Mouse (Mus musculus): ENCODE results near the gene Zkscan1. TPM values are rescaled to one million over a fixed set of nuclear protein-coding genes. Genes with fewer than 3 reads are reported as not detected.
"Not testable (repeated sequence)": the region's sequence is repeated elsewhere in the genome, so short reads cannot be mapped to it uniquely, and the experiment has no call there.

Gene Zkscan1
- 10 to 100 TPM; 44.6 to 45.1 TPM for total RNA-seq (2021)

- intact Hi-C loops (cut with DNase I), result no loop called here
- peak; percentile 81 for DNase-seq
Observed at GRCm38 (mm10) chr5:138084996-138085395, at the start of gene Zkscan1. Zkscan1 (plus strand) TSS chr5:138085084.

GRCm38 (mm10) chr5:138052894-138053293 lies 32.0 kb upstream of the Zkscan1 start, which contains the start of gene Smok3c:
Smok3c (plus strand) TSS chr5:138053194.
- DNase-seq; intact Hi-C loops (cut with DNase I): not testable (repeated sequence)

- intact Hi-C loops (cut with DNase I), result no loop called here
- no peak for DNase-seq
Observed at GRCm38 (mm10) chr5:138073803-138074202, 11.1 kb upstream of the Zkscan1 start.

DNA sequence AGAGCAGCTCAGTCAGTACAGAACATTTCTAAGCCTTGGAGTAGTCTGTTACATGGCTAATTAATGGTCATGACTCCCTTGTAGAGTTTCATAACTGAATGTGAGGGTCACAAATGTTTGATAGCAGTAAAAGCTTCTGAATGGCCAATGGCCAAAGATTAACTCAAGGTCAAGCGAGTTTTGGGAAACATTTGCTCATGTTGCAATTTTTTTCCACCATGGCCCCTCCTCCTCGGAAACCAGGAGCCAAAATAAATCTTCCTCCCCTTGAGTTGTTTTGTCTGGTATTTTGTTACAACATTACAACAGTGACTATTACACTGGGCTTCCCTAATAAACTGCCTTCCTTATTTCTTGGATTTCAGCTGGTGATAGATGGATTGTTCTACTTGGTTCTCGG lies 9.2 kb upstream of the Zkscan1 start:
- intact Hi-C loops (cut with DNase I), result no loop called here
- no peak for DNase-seq

- intact Hi-C loops (cut with DNase I), result no loop called here
- DNase-seq, result no peak
Observed at GRCm38 (mm10) chr5:138076148-138076547, 8.7 kb upstream of the Zkscan1 start.

DNA sequence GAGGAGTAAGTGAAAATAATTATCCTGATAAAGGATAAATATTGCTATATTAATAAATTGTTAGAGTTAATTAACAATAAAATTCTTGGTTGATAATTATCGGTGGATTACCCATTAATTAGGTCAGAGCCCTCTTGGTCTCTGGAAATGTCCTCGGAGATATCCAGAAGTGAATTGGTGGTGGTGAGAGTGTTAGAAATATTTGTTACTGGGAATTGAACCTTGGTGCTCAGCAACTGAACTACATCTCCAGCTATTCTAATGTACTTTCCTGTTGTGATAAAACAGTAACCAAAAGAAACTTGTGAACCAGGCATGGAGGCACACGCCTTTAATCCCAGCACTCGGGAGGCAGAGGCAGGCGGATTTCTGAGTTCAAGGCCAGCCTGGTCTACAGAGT lies 4.4 kb upstream of the Zkscan1 start:
- no peak for DNase-seq
- intact Hi-C loops (cut with DNase I), result no loop called here

DNA sequence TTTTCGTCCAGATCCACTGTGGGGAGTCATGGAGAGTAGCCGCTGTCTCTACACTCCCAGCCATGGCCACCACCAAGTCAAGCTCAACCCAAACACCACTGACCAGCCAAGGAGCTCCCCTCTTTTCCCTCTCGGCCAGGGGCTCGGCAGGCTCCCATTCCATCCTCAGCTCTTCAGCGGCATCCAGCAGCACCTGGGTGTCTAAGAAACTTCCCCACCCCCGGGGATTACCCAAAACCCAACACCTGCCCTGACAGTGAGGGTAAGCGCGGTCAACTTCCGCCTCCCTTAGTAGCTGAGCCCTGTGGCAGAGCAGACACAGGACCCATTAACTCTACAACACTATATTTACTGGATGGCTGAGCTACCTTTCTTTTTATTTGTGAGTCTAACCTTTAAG lies 3.4 kb upstream of the Zkscan1 start:
- intact Hi-C loops (cut with DNase I), result no loop called here
- no peak for DNase-seq

DNA sequence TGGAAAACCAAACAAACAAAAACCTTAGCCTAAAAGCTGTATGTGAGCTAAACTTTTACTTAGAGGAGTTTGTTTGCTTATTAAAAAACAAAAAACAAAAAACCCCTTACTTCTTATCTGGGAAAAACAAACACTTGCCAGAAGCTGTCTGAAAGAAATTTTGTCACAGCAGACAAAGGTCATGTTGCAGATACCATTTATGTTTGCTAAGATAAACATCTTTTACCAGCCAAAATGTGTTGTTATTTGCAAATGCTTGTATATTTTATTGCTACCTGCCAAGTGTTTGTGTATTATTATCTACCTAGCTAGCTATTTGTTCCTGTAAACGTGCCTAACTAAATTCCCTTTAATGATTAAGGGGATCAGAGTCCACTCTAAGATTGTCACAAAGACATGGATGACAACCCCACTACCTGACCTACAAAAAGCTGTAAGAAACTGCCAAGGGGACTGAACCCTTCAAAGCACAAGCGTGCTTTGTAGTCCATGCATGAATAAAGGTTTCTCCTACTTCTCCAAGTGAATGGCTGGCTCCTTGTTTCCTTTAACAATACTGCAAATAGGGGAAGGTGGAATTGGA lies 1.5 kb upstream of the Zkscan1 start:
- DNase-seq, result no peak
- intact Hi-C loops (cut with DNase I), result no loop called here

DNA sequence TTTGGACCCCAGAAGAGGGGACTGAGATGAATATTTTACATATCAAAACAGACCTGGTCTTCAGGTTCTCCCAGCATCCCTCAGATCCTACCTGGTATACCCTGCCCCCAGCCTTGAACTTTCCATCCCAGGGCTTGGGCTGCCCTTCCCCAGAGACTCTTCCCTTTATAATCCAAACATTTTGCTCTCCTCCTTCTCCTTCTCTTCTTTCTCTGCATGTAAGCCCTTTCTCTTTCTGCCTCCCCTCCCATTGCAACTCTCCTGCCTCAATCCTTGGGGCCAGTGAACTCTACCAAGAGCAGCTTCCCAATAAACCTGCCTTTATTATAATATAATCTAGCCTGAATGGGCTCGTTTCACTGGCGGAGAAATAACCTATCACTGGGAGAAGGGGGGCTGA lies 948 bp upstream of the Zkscan1 start:
- intact Hi-C loops (cut with DNase I), result no loop called here
- DNase-seq, result no peak

DNA sequence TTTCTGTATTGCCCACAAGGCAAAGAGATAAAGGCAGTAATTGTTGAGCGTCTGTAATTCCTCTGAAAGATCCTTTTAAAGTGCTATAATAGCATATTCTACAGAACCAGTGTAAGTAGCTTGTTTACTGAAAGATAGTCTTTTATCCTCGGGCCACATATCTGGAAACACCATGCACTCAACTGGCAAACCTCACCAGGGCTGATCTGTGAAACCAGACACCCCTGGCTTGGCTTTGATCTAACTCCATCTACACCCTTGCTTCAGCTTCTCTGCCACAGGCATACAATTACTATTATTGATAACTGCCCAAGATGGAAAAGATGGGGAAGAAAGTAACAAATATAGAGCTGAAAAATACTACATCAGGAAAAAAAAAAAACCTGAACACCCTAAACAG lies 377 bp upstream of the Zkscan1 start:
- DNase-seq, result no peak
- intact Hi-C loops (cut with DNase I), result no loop called here

DNA sequence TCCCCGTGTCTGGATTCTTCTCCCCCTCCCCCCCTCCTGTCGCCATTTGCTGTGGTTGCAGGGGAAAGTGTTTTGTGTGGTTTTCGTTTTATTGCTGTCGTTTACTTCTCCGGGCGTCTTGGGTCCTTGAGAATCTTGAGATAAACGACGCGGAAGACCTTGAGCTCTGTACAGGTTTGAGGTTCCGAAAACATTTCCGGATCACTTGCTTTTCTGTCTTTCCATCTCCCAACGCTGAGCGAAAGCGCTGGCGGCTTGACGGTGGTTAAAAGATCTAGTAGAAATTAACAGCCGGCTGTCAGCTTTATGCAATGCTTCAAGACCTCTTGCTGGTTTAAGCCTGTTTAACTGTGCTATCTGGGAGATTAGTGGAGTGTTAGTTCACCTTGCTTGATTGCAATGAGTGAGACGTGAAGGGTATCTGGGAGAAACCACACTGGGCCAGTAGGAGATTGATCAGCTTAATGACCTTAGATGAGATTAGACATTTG lies 582 bp downstream of the Zkscan1 start:
- peak; percentile 6 for DNase-seq
- intact Hi-C loops (cut with DNase I), result no loop called here

- no peak for DNase-seq
- intact Hi-C loops (cut with DNase I), result no loop called here
Observed at GRCm38 (mm10) chr5:138086842-138087241, 2.0 kb downstream of the Zkscan1 start.

- DNase-seq, result no peak
- intact Hi-C loops (cut with DNase I), result no loop called here
Observed at GRCm38 (mm10) chr5:138088366-138088765, 3.5 kb downstream of the Zkscan1 start.

GRCm38 (mm10) chr5:138089108-138089551 lies 4.2 kb downstream of the Zkscan1 start:
- intact Hi-C loops (cut with DNase I), result no loop called here
- DNase-seq, result no peak

GRCm38 (mm10) chr5:138090271-138090670 lies 5.4 kb downstream of the Zkscan1 start:
- no peak for DNase-seq
- intact Hi-C loops (cut with DNase I), result no loop called here

DNA sequence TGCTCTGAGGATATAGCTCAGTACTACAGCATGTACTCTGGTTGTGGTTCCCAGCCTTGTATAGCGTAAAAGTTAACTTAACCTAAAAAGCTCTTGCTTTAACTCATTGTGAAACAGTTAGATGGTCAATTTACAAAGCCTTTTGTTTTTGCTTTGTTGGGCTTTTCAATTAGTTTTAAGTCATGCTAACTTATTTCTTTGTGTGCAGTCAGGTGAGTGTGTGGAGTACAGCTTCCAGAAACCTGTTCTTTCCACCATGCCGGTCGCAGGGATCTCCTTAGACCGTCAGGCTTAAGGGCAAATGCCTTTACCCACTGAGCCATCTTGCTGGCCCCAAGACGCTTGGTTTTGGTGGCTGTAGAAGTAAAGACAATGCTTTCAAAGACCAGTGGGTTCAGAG lies 5.9 kb downstream of the Zkscan1 start:
- intact Hi-C loops (cut with DNase I), result no loop called here
- no peak for DNase-seq

DNA sequence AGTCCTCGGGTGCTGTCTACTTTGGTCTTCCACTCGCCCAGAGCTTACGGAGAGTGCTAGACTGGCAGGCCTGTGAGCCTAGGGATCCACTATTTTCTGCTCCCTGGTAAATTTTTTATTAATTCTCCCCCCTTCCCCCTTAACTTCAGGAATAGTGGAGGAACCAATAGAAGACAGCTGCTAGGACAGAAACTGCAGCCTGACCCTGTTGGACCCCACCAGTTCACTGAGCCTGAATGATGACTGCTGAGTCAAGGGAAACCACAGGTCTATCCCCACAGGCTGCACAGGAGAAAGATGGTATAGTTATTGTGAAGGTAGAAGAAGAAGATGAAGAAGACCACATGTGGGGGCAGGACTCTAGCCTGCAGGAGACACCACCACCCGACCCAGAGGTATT lies 7.9 kb downstream of the Zkscan1 start:
- intact Hi-C loops (cut with DNase I), result no loop called here
- DNase-seq, result no peak

DNA sequence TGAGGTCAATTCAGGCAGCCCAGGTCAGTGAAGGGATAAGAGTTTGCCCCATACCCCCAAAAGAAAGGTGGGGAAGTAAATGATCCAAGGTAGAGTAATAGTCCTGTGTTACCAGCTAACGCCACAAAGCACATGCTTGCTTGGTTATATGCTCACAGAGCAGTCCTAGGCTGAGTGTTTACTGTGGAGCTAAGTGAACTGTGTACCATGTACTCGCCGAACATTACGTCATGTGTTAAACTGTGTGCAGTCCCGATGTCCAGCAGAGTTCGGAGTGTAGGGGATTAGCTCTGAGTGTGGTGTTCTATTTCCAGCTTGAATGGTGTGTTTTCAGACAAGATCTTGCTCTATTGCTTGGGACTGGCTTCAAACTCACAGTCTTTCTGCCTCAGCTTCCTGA lies 9.6 kb downstream of the Zkscan1 start:
- no peak for DNase-seq
- intact Hi-C loops (cut with DNase I), result no loop called here

DNA sequence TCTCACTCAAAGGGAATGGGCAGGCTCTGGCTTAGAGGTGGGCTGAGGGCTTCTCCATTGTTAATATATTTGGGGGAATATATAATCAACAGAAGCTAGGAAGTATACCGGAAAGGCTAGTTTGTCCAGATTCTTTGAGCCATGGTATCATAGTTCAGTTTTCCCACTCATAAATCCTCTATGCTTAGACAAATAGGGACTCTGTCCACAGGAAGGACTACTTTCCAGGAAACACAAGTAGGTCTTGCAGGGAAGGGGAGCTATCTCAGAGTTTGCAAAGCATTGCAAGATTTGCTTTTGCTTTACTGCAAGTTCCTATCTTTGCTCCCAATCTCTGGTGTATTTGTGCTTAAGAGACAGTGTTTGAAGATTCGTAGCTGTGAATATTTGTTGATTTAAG lies 20.1 kb downstream of the Zkscan1 start:
- DNase-seq, result no peak
- intact Hi-C loops (cut with DNase I), result no loop called here

DNA sequence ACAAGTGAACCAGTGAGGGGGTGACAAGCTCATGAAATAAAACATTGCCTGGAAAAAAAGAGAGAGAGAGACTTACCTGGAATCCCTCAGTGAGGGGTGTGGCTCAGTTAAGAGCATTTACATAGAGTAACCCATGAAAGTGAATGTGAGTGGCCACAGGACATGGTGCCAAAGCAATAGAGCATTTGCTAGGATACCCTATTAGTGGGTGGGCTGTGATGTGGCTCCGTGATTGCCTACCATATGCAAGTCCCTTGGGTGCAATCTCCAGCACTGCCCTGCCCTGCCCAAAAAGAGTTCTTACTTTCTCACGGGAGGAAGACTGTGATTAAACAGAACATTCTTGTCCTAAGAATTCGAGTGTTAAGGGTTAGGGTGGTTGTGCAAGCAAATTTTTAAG lies 22.2 kb downstream of the Zkscan1 start:
- no peak for DNase-seq
- intact Hi-C loops (cut with DNase I), result no loop called here

DNA sequence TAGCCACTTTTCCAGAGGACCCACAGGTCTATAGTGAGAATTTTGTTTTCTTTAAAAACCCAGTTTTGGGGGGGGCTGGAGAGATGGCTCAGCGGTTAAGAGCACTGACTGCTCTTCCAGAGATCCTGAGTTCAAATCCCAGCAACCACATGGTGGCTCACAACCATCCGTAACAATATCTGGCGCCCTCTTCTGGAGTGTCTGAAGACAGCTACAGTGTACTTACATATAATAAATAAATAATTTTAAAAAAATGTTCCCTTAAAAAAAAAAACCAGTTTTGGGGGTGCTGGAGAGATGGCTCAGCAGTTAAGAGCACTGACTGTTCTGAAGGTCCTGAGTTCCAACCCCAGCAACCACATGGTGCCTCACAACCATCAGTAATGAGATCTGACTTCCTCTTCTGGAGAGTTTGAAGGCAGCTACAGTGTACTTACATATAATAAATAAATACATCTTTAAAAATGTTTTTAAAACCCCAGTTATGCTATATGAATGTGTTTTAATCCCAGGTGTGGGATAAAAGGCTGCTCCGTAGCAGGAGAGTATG lies 25.0 kb downstream of the Zkscan1 start:
- intact Hi-C loops (cut with DNase I); DNase-seq: not testable (repeated sequence)

- peak; percentile 86 for DNase-seq
- intact Hi-C loops (cut with DNase I), result no loop called here
Observed at GRCm38 (mm10) chr5:138116255-138117198, 31.6 kb downstream of the Zkscan1 start, which contains the start of gene Zscan21. Zscan21 (plus strand) TSS chr5:138116903.

Measured in left cerebral cortex, postnatal 4 days (tissue).